Mouse (Mus musculus): Measurements from ENCODE around the gene Ccnd3.

- TF ChIP-seq POLR2A (IDR thresholded peaks at IDR 0.05; ENCODE audit: insufficient read depth, low read length) = no peak
- TF ChIP-seq CTCF (IDR thresholded peaks at IDR 0.05; ENCODE audit: low read depth, low read length) = peak; percentile 58
Measured at GRCm38 (mm10) chr17:47597838-47598579, 93.2 kb downstream of the Ccnd3 start.
